Mouse (Mus musculus) G1E (cell line): Measurements from ENCODE around the gene Pbx1. TPM values are rescaled to one million over a fixed set of nuclear protein-coding genes. Genes with fewer than 3 reads are reported as not detected.

Source experiments
- ATAC-seq: 2 replicates; pipeline ENCODE4 v1.8.0; 2016; ENCODE audit warnings: mild to moderate bottlenecking; ENCODE audit not compliant: insufficient number of reproducible peaks, poor library complexity, low FRiP score, severe bottlenecking; ENCODE audit errors: extremely low read depth
- DNase-seq: peaks from one replicate; pipeline ENCODE4 v3.0.0; 2012; ENCODE audit warnings: low spot score
- H3K27me3 ChIP-seq: 2 replicates; pipeline ENCODE4 v1.6.1; 2012; ENCODE audit warnings: mild to moderate bottlenecking, low read length, inconsistent platforms; ENCODE audit not compliant: insufficient read depth
- H3K36me3 ChIP-seq: replicated peaks from 2 replicates; pipeline ENCODE3; 2012; ENCODE audit warnings: mild to moderate bottlenecking, inconsistent platforms
- H3K4me1 ChIP-seq: 2 replicates; pipeline ENCODE4 v1.6.1; 2012; ENCODE audit warnings: low read depth, low read length, inconsistent platforms, mixed read lengths; ENCODE audit not compliant: insufficient read depth
- H3K4me3 ChIP-seq: 2 replicates; pipeline ENCODE4 v1.5.1; 2012; ENCODE audit warnings: low read depth, mild to moderate bottlenecking, inconsistent platforms, low read length, moderate library complexity, mixed read lengths
- H3K9me3 ChIP-seq: replicated peaks from 2 replicates; pipeline ENCODE4 v1.6.1; 2012; ENCODE audit warnings: inconsistent platforms
- CTCF ChIP-seq: IDR thresholded peaks from 2 replicates; pipeline ENCODE4 v1.5.1; 2012; ENCODE audit warnings: low read depth, low read length, inconsistent platforms, mixed read lengths
- GATA1 ChIP-seq: IDR thresholded peaks from 2 replicates; pipeline ENCODE4 v1.6.1; 2012; ENCODE audit warnings: borderline replicate concordance, low read length, inconsistent platforms, mixed read lengths
- GATA2 ChIP-seq: IDR thresholded peaks from 2 replicates; pipeline ENCODE4 v1.6.1; 2012; ENCODE audit warnings: low read depth, low read length, inconsistent platforms, borderline replicate concordance
- POLR2AphosphoS5 ChIP-seq: IDR thresholded peaks from 2 replicates; pipeline ENCODE4 v1.6.1; 2012; ENCODE audit warnings: low read depth, low read length, inconsistent platforms; ENCODE audit not compliant: insufficient replicate concordance
- TAL1 ChIP-seq: conservative IDR thresholded peaks from 2 replicates; pipeline ENCODE4 v1.6.1; 2012; ENCODE audit warnings: low read depth, low read length, inconsistent platforms, mixed read lengths
- polyA plus RNA-seq: library from polyadenylated mRNA; stranded (reverse); fragments of >175 nt; gene quantifications from 2 replicates; pipeline ENCODE4 v1.2.3, GENCODE M21; 2012
- total RNA-seq, 2 experiments: library from RNA; stranded (forward) in 1 of 2; stranded (reverse) in 1 of 2; fragments of 200-1000 nt in 1 of 2; fragments of >200 nt in 1 of 2; fragmentation: Nextera tagmentation in 1 of 2; gene quantifications; 2 replicates each; pipeline ENCODE4 v1.2.3; 2014 to 2017

The Pbx1 gene
- total and polyA plus RNA-seq, 3 experiments, result 0.11 to 0.23 TPM; not detected in 1

DNA sequence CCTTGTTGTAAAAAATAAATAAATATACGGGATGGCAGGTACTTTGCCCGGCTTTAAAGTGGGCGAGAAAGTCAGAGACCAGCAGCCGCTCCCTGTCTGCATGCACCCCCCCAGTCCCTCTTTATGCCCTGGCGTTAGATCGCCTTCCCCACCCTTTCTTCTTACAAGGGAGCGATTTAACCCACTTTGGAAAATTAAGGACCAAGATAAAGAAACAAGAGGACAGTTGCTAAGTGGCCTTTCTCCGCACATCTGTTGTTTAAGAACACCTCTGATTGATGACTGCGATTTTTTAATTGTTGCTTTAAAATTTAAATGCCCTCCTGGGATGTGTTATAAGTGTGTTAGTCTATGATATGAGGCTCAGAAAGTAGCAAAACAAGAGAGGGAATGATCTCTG is 5.2 kb downstream of the Pbx1 start:
- H3K27me3 ChIP-seq, result no peaks in the 10 kb centered on the region
- peaks cover 20% of the 10 kb centered on the region for H3K9me3 ChIP-seq
- no peak for DNase-seq
- ATAC-seq, result no peak
- no peak overlapping the region for H3K4me3 ChIP-seq
- no peak for TF ChIP-seq GATA1
- H3K4me1 ChIP-seq, result no peaks in the 10 kb centered on the region
- H3K36me3 ChIP-seq, result no peaks in the 10 kb centered on the region

DNA sequence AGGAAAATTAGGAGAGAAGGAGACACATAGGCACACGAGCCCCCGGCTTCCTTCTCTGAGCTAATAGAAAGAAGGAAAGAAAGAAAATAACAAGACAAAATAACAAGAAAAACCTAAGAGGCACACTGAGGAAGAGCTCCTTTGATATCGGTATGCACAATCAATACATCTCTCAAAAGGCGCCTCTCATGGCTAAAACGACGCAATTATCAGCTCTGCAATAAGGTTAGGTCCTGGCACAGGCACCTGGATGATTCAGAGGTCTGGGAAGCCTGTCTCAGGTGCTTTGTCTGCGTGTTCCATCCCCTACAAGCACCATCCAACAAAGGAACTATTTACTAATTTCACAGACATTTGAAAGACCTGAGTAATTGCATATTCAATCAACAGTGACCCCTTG is 5.8 kb downstream of the Pbx1 start:
- H3K4me1 ChIP-seq, result no peaks in the 10 kb centered on the region
- ATAC-seq (no peak), DNase-seq (no peak)
- TF ChIP-seq CTCF, result no peak
- TF ChIP-seq GATA1, result no peak
- TF ChIP-seq TAL1, result no peak
- TF ChIP-seq POLR2AphosphoS5, result no peak
- TF ChIP-seq GATA2, result no peak
- H3K4me3 ChIP-seq, result no peak overlapping the region
- H3K9me3 ChIP-seq, result peaks cover 19% of the 10 kb centered on the region
- H3K27me3 ChIP-seq, result no peaks in the 10 kb centered on the region
- H3K36me3 ChIP-seq, result no peaks in the 10 kb centered on the region

DNA sequence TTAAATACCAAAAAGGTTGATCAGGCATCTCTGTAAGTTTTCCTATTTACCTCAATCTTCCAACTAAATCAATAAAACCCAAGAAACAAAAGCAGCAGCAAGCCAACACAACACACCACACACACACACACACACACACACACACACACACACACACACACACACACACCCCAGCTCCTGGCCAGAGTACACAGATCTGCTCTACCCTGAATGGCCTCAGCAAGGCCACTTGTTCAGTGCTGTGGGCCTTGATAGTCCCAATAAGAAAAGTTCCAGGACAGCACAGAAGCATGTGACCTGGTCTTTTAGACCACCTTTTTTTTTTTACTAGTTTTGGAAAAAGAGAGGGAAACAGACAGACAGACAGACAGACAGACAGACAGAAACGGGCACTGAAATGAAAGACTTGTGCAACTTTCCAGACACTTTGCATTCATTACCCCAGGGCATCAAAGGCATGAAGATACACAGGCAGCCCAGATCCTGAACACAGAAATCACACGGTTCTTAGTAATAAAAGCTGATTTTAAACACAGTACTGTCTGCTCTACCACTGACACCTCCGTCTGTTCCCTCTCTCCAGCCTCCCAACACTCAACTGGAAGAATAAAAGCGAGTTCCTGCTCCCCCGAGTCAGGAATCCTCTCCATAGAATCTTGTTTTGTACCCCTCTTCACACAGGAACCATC is 6.9 kb downstream of the Pbx1 start:
- Histone ChIP-seq H3K4me3 (no peak overlapping the region), H3K36me3 (no peaks in the 10 kb centered on the region), H3K27me3 (no peaks in the 10 kb centered on the region), H3K9me3 (peaks cover 23% of the 10 kb centered on the region), H3K4me1 (no peaks in the 10 kb centered on the region)
- no peak for DNase-seq
- TF ChIP-seq TAL1 (no peak), GATA2 (no peak), GATA1 (no peak), CTCF (no peak), POLR2AphosphoS5 (no peak)
- no peak for ATAC-seq

DNA sequence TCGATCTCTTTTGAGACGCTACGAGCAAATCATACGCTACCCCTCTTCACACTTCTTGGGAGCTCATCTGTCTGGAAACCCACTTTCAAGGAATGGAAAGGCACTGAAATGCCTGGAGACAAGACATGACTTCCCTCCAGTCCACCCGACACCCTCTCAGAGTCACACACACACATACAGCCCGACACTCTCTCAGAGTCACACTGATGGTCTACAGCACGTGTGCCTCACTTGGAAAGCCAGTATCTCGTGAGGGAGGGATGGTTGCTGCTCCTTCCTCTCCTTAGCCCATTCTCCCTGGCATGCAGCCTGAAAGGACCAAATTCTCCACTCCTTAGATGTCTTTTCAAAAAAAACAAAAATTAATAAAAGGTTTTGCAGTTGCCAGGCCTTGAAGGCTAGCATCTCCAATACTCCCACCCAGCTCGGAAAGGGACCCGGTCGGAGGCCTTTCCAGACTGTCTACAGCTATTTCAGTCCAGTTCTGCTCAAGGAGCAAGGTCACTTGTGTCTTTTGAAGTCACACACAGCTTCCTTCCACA is 8.6 kb downstream of the Pbx1 start:
- peaks cover 36% of the 10 kb centered on the region for H3K9me3 ChIP-seq
- H3K4me3 ChIP-seq, result no peak overlapping the region
- TF ChIP-seq POLR2AphosphoS5, result no peak
- TF ChIP-seq GATA1, result no peak
- DNase-seq (no peak), ATAC-seq (no peak)
- no peaks in the 10 kb centered on the region for H3K27me3 ChIP-seq
- H3K36me3 ChIP-seq, result no peaks in the 10 kb centered on the region
- H3K4me1 ChIP-seq, result no peaks in the 10 kb centered on the region

DNA sequence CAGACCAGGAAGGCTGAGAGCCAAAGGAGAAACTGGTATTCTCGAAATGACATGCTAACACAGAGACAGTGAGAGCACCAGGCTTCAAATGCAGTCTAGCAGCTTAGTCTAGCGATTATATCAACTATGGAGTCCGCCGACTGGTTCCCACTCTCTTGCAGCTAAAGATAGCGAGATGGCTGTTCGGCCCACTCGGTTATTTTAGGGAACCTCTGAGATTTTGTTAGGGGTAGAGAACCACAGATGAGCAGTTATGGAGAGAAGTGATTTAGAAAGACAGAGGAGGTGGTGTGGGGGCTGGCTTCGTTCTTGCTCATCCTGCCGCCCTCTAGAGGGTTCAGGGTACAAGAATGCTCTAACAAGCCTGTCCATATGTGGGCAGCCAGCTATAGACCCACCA is 13.2 kb downstream of the Pbx1 start:
- TF ChIP-seq CTCF, result no peak
- no peak for TF ChIP-seq GATA2
- TF ChIP-seq POLR2AphosphoS5, result no peak
- no peak for TF ChIP-seq GATA1
- no peak for TF ChIP-seq TAL1
- H3K27me3 ChIP-seq, result no peaks in the 10 kb centered on the region
- no peaks in the 10 kb centered on the region for H3K4me1 ChIP-seq
- DNase-seq, result no peak
- ATAC-seq, result no peak
- no peaks in the 10 kb centered on the region for H3K36me3 ChIP-seq
- peaks cover 67% of the 10 kb centered on the region for H3K9me3 ChIP-seq
- no peak overlapping the region for H3K4me3 ChIP-seq

DNA sequence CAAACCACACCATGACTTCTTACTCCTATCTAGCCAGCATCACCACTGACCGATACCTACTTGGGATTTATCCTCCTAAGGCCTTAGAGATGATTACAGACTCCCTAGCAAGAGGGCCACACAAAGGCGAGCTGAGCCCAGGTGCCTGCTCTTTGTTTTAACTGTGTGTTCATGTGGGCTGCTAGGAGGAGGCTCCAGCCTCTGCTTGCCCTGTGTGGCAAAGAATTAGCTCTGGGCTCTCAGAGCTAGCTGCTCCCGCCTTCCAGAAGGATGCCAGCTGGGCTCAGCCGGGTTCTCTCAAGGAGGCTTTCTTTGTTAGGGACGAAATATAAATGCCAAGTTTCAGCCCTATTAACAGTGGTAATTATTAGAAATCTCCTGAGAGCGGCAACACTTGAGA is 14.4 kb downstream of the Pbx1 start:
- ATAC-seq (no peak), DNase-seq (no peak)
- H3K9me3 ChIP-seq, result peaks cover 67% of the 10 kb centered on the region
- TF ChIP-seq TAL1 (no peak), GATA1 (no peak), GATA2 (no peak), POLR2AphosphoS5 (no peak), CTCF (no peak)
- no peaks in the 10 kb centered on the region for H3K27me3 ChIP-seq
- no peak overlapping the region for H3K4me3 ChIP-seq
- no peaks in the 10 kb centered on the region for H3K4me1 ChIP-seq
- no peaks in the 10 kb centered on the region for H3K36me3 ChIP-seq
